9 mouse cellular contexts compared by ENCODE assay signal in genomic region chr7:44495086-44495485, GRCm38 (mm10). TPM values are rescaled to one million over a fixed set of nuclear protein-coding genes. Genes with fewer than 3 reads are reported as not detected.
DNase-seq lines count a peak whose midpoint lies in the region; ATAC-seq and TF ChIP-seq lines count a peak whose summit lies in the region.
"Had no signal": no experiment of that assay in that cellular context is flagged by ENCODE, and none has a peak within 500 bp of the region (broad histone marks: within the 10 kb centered on the region; RNA-seq: fewer than 3 reads in every experiment).

No protein-coding gene starts in this region.

- no peak overlapping the region for H3K27ac ChIP-seq in heart, embryonic 16.5 days (ENCODE audit: low read length)
- peak overlapping the region; percentile 23; the same call in 1 of the 2 replicates for H3K27ac ChIP-seq in ES-E14 (ENCODE audit: insufficient read depth, low read depth, low read length, poor library complexity, severe bottlenecking)
- no peak overlapping the region for H3K27ac ChIP-seq in forebrain, embryonic 16.5 days (ENCODE audit: low read length)
- no peak overlapping the region for H3K27ac ChIP-seq in midbrain, embryonic 11.5 days (ENCODE audit: low read depth, low read length)

- ATAC-seq in heart, embryonic 16.5 days (replicated peaks; ENCODE audit: extremely low read depth, insufficient read depth, low FRiP score) = no peak
- no peak for ATAC-seq in forebrain, embryonic 16.5 days
- no peak for ATAC-seq in midbrain, embryonic 11.5 days (ENCODE audit: low FRiP score)

- peaks cover under 1% of the 10 kb centered on the region; the same call in 1 of the 2 replicates for H3K27me3 ChIP-seq in heart, embryonic 16.5 days (ENCODE audit: control insufficient read depth, insufficient read depth, low read length)
- H3K27me3 ChIP-seq in forebrain, embryonic 16.5 days (replicated peaks; ENCODE audit: control insufficient read depth, insufficient read depth, low read length) = no peaks in the 10 kb centered on the region; the same call in 1 of the 2 replicates
- H3K27me3 ChIP-seq in midbrain, embryonic 11.5 days (ENCODE audit: control insufficient read depth, insufficient read depth, low read length) = no peaks in the 10 kb centered on the region

- H3K9ac ChIP-seq in heart, embryonic 16.5 days (ENCODE audit: low read length) = peak overlapping the region; percentile 85
- H3K9ac ChIP-seq in ES-E14 (ENCODE audit: insufficient read depth, low read depth, low read length, poor library complexity, severe bottlenecking) = peak overlapping the region; percentile 93; the same call in 1 of the 2 replicates
- H3K9ac ChIP-seq in forebrain, embryonic 16.5 days (replicated peaks; ENCODE audit: low read depth, low read length) = peak overlapping the region; percentile 96
- peak overlapping the region; percentile 93; the same call in 1 of the 2 replicates for H3K9ac ChIP-seq in midbrain, embryonic 11.5 days (ENCODE audit: low read length)

- WGBS in heart, embryonic 16.5 days = 79% methylated on average over 7 of the region's 7 CpGs
- 75% methylated on average over 7 of the region's 7 CpGs for WGBS in forebrain, embryonic 16.5 days
- 88% methylated on average over 7 of the region's 7 CpGs for WGBS in midbrain, embryonic 11.5 days

- H3K4me2 ChIP-seq in heart, embryonic 16.5 days (ENCODE audit: low read depth, low read length) = peak overlapping the region; percentile 76
- peak overlapping the region; percentile 75 for H3K4me2 ChIP-seq in forebrain, embryonic 16.5 days (ENCODE audit: low read length)
- H3K4me2 ChIP-seq in midbrain, embryonic 11.5 days = peak overlapping the region; percentile 83

- H3K36me3 ChIP-seq in heart, embryonic 16.5 days (ENCODE audit: control insufficient read depth, insufficient read depth) = peaks cover 9% of the 10 kb centered on the region; the same call in 1 of the 2 replicates
- peaks cover 29% of the 10 kb centered on the region; the same call in 1 of the 2 replicates for H3K36me3 ChIP-seq in ES-E14 (ENCODE audit: control insufficient read depth, insufficient read depth, low read length, poor library complexity, severe bottlenecking)
- H3K36me3 ChIP-seq in forebrain, embryonic 16.5 days (ENCODE audit: control insufficient read depth, insufficient read depth) = peaks cover 15% of the 10 kb centered on the region
- peaks cover 18% of the 10 kb centered on the region for H3K36me3 ChIP-seq in midbrain, embryonic 11.5 days (ENCODE audit: control insufficient read depth, insufficient read depth, low read length)

- H3K9me3 ChIP-seq in heart, embryonic 16.5 days (replicated peaks; ENCODE audit: control insufficient read depth, low read length) = no peaks in the 10 kb centered on the region
- H3K9me3 ChIP-seq in ES-E14 (ENCODE audit: control insufficient read depth, insufficient read depth, low read depth, low read length) = no peaks in the 10 kb centered on the region
- H3K9me3 ChIP-seq in forebrain, embryonic 16.5 days (ENCODE audit: control insufficient read depth, low read length) = no peaks in the 10 kb centered on the region
- no peaks in the 10 kb centered on the region for H3K9me3 ChIP-seq in midbrain, embryonic 11.5 days (ENCODE audit: control insufficient read depth, low read length)

- H3K4me3 ChIP-seq in heart, embryonic 16.5 days (ENCODE audit: low read length) = peak overlapping the region; percentile 72; the same call in 1 of the 2 replicates
- H3K4me3 ChIP-seq in ES-E14 (ENCODE audit: insufficient read depth in 1 of 2, low read depth in 1 of 2, low read length in 2 of 2, poor library complexity in 1 of 2, severe bottlenecking in 1 of 2) = peak overlapping the region; percentile 79 to 83; a peak in 3 of 4 replicates
- H3K4me3 ChIP-seq in forebrain, embryonic 16.5 days (replicated peaks; ENCODE audit: low read length) = peak overlapping the region; percentile 87; the same call in 1 of the 2 replicates
- peak overlapping the region; percentile 76; the same call in 1 of the 2 replicates for H3K4me3 ChIP-seq in midbrain, embryonic 11.5 days (ENCODE audit: low read depth, low read length)

- intact Hi-C loops in heart, postnatal 36 days (cut with DNase I) = loop anchor here (2.0 kb wide), 1 partner anchor 28 kb away; the partner anchor contains the start of gene Josd2
- intact Hi-C loops in left cerebral cortex, postnatal 4 days (cut with DNase I) = no loop called here

- in situ Hi-C loops in ES-E14 (cut with MboI; ENCODE audit: low sequenced_read_pairs in 2 of 2, unreplicated experiment in 2 of 2) = no loop called here

- H3K4me1 ChIP-seq in heart, embryonic 16.5 days (ENCODE audit: control insufficient read depth, insufficient read depth, low read length) = peaks cover 17% of the 10 kb centered on the region
- peaks cover 2 to 17% of the 10 kb centered on the region in 2 experiments; a peak in 3 of 4 replicates for H3K4me1 ChIP-seq in ES-E14 (ENCODE audit: control insufficient read depth in 2 of 2, insufficient read depth in 2 of 2, low read length in 2 of 2, poor library complexity in 1 of 2)
- H3K4me1 ChIP-seq in forebrain, embryonic 16.5 days (replicated peaks; ENCODE audit: control insufficient read depth, insufficient read depth, low read length) = peaks cover 24% of the 10 kb centered on the region
- peaks cover 10% of the 10 kb centered on the region for H3K4me1 ChIP-seq in midbrain, embryonic 11.5 days (ENCODE audit: control insufficient read depth, insufficient read depth, low read length)

- no peak for DNase-seq in heart, postnatal 36 days
- no peak for DNase-seq in ES-E14 (ENCODE audit: low read depth, low spot score)
- DNase-seq in midbrain, embryonic 11.5 days (ENCODE audit: low spot score, missing footprints) = peak; percentile 37
- DNase-seq in MN1 (ENCODE audit: low spot score) = no peak
- DNase-seq in spleen, postnatal 36 days (ENCODE audit: low spot score in 2 of 2) = no peak
- DNase-seq in left cerebral cortex, postnatal 4 days = no peak
- DNase-seq: lung, postnatal 14 days had no signal

TF ChIP-seq in ES-E14, 5 proteins besides CTCF, POLR2A, EP300 and RAD21:
- no peak for TF ChIP-seq HCFC1 (IDR thresholded peaks at IDR 0.05; ENCODE audit: borderline replicate concordance, insufficient read depth, low read length)
- TF ChIP-seq ZNF384 (IDR thresholded peaks at IDR 0.05; ENCODE audit: low read depth, low read length) = no peak
- no peak for TF ChIP-seq ZC3H11A (IDR thresholded peaks at IDR 0.05; ENCODE audit: borderline replicate concordance, low read depth, low read length)
- TF ChIP-seq MAFK (IDR thresholded peaks at IDR 0.05; ENCODE audit: insufficient read depth, low read depth, low read length) = no peak
- TF ChIP-seq CHD2 (IDR thresholded peaks at IDR 0.05; ENCODE audit: low read depth, low read length) = no peak

RNA-seq across cellular contexts. Expression of gene Emc10, which starts 1.2 kb away (rescaled TPM):
- 87.9 and 88.7 TPM in 2 replicates for polyA plus RNA-seq in heart, embryonic 16.5 days (2015; fragmentation: Nextera tagmentation; extraction: Ambion mirVana)
- 10 to 100 TPM; 87.6 to 87.9 TPM for total RNA-seq in heart, postnatal 36 days (2021)
- 64.2 and 104 TPM in 2 replicates for total RNA-seq in ES-E14 (2012; rRNA removed)
- 120 and 127 TPM in 2 replicates for polyA plus RNA-seq in forebrain, embryonic 16.5 days (2015; fragmentation: Nextera tagmentation; extraction: Ambion mirVana)
- polyA plus RNA-seq in midbrain, embryonic 11.5 days (2014; fragmentation: Nextera tagmentation; extraction: Ambion mirVana) = 91.8 and 99.3 TPM in 2 replicates
- 100 to 1,000 TPM; 146 to 150 TPM for total RNA-seq in left cerebral cortex, postnatal 4 days (2021)

RNA-seq across cellular contexts. Expression of gene Fam71e1, which starts 1.3 kb away (rescaled TPM):
- 6.8 and 7.6 TPM in 2 replicates for polyA plus RNA-seq in heart, embryonic 16.5 days (2015; fragmentation: Nextera tagmentation; extraction: Ambion mirVana)
- total RNA-seq in heart, postnatal 36 days (2021) = 1 to 10 TPM; 3.1 to 3.2 TPM
- total RNA-seq in ES-E14 (2012; rRNA removed) = 3.4 and 4.2 TPM in 2 replicates
- 22.2 and 28.9 TPM in 2 replicates for polyA plus RNA-seq in forebrain, embryonic 16.5 days (2015; fragmentation: Nextera tagmentation; extraction: Ambion mirVana)
- polyA plus RNA-seq in midbrain, embryonic 11.5 days (2014; fragmentation: Nextera tagmentation; extraction: Ambion mirVana) = 14.7 and 17.1 TPM in 2 replicates
- 10 to 100 TPM; 23.8 to 27.3 TPM for total RNA-seq in left cerebral cortex, postnatal 4 days (2021)

RNA-seq across cellular contexts. Expression of gene Josd2, which starts 27.3 kb away (rescaled TPM):
- 157 and 169 TPM in 2 replicates for polyA plus RNA-seq in heart, embryonic 16.5 days (2015; fragmentation: Nextera tagmentation; extraction: Ambion mirVana)
- total RNA-seq in heart, postnatal 36 days (2021) = 100 to 1,000 TPM; 127 to 143 TPM
- 18.6 and 18.9 TPM in 2 replicates for total RNA-seq in ES-E14 (2012; rRNA removed)
- polyA plus RNA-seq in forebrain, embryonic 16.5 days (2015; fragmentation: Nextera tagmentation; extraction: Ambion mirVana) = 51.4 and 61.8 TPM in 2 replicates
- polyA plus RNA-seq in midbrain, embryonic 11.5 days (2014; fragmentation: Nextera tagmentation; extraction: Ambion mirVana) = 49.4 and 55.8 TPM in 2 replicates
- total RNA-seq in left cerebral cortex, postnatal 4 days (2021) = 10 to 100 TPM; 31.9 to 32.6 TPM

RNA-seq across cellular contexts. Expression of gene Mybpc2, which starts 29.4 kb away (rescaled TPM):
- 4.5 and 4.6 TPM in 2 replicates for polyA plus RNA-seq in heart, embryonic 16.5 days (2015; fragmentation: Nextera tagmentation; extraction: Ambion mirVana)
- total RNA-seq in heart, postnatal 36 days (2021) = 10 to 100 TPM; 16.5 to 20.1 TPM
- 0.80 and 1.6 TPM in 2 replicates for total RNA-seq in ES-E14 (2012; rRNA removed)
- polyA plus RNA-seq in forebrain, embryonic 16.5 days (2015; fragmentation: Nextera tagmentation; extraction: Ambion mirVana) = 0.05 and 0.12 TPM in 2 replicates
- polyA plus RNA-seq in midbrain, embryonic 11.5 days (2014; fragmentation: Nextera tagmentation; extraction: Ambion mirVana) = 0.07 TPM in 1 of 2 replicates, not detected in the other
- total RNA-seq in left cerebral cortex, postnatal 4 days (2021) = under 1 TPM in 1 of 2 experiments, not detected in 1; 0.10 TPM

RNA-seq across cellular contexts. Expression of gene Aspdh, which starts 29.9 kb away (rescaled TPM):
- 0.62 and 1.2 TPM in 2 replicates for polyA plus RNA-seq in heart, embryonic 16.5 days (2015; fragmentation: Nextera tagmentation; extraction: Ambion mirVana)
- under 1 TPM; 0.65 to 0.75 TPM for total RNA-seq in heart, postnatal 36 days (2021)
- not detected in 2 replicates for total RNA-seq in ES-E14 (2012; rRNA removed)
- 2.6 and 3.7 TPM in 2 replicates for polyA plus RNA-seq in forebrain, embryonic 16.5 days (2015; fragmentation: Nextera tagmentation; extraction: Ambion mirVana)
- polyA plus RNA-seq in midbrain, embryonic 11.5 days (2014; fragmentation: Nextera tagmentation; extraction: Ambion mirVana) = 1.8 and 2.9 TPM in 2 replicates
- total RNA-seq in left cerebral cortex, postnatal 4 days (2021) = 10 to 100 TPM; 20.5 to 24.5 TPM
